Mouse (Mus musculus) embryonic facial prominence, embryonic 13.5 days (tissue): ENCODE measurements around the gene Sphk1. TPM values are rescaled to one million over a fixed set of nuclear protein-coding genes. Genes with fewer than 3 reads are reported as not detected.

Experiments used
- ATAC-seq: fragments of 200-750 bp; cut with Nextera tagmentation; 2 replicates; pipeline ENCODE4 v1.8.0; 2017; ENCODE audit warnings: low read depth; ENCODE audit not compliant: insufficient number of reproducible peaks, insufficient read depth, low FRiP score, low TSS enrichment
- H3K27ac ChIP-seq: fragments of 300-500 bp; sonication (generic); 2 replicates; pipeline ENCODE4 v1.5.1; 2015; ENCODE audit warnings: moderate library complexity, mild to moderate bottlenecking, inconsistent platforms
- H3K27me3 ChIP-seq: fragments of 300-500 bp; sonication (generic); 2 replicates; pipeline ENCODE4 v1.6.1; 2015; ENCODE audit warnings: mild to moderate bottlenecking, inconsistent platforms
- H3K36me3 ChIP-seq: fragments of 300-500 bp; sonication (generic); 2 replicates; pipeline ENCODE4 v1.6.1; 2015; ENCODE audit warnings: mild to moderate bottlenecking, inconsistent platforms
- H3K4me1 ChIP-seq: fragments of 300-500 bp; sonication (generic); 2 replicates; pipeline ENCODE4 v1.6.1; 2015; ENCODE audit warnings: inconsistent platforms
- H3K4me2 ChIP-seq: fragments of 300-500 bp; sonication (generic); 2 replicates; pipeline ENCODE4 v1.6.1; 2015; ENCODE audit warnings: moderate library complexity, mild to moderate bottlenecking, inconsistent platforms
- H3K4me3 ChIP-seq: fragments of 300-500 bp; sonication (generic); 2 replicates; pipeline ENCODE4 v1.5.1; 2015; ENCODE audit warnings: mild to moderate bottlenecking, inconsistent platforms
- H3K9ac ChIP-seq: fragments of 300-500 bp; sonication (generic); 2 replicates; pipeline ENCODE4 v1.6.1; 2015; ENCODE audit warnings: mild to moderate bottlenecking, inconsistent platforms
- H3K9me3 ChIP-seq: fragments of 300-500 bp; sonication (generic); 2 replicates; pipeline ENCODE4 v1.6.1; 2016; ENCODE audit warnings: inconsistent platforms
- WGBS: fragments of 180-500 bp; shearing (Covaris S2); methylation state at CpG from one replicate; pipeline ENCODE4 v1.1.7; 2015; ENCODE audit warnings: mixed read lengths; 5-methylcytosine and 5-hydroxymethylcytosine counted together
- polyA plus RNA-seq: library from polyadenylated mRNA; unstranded; fragments of >200 nt; fragmentation: Nextera tagmentation; extraction: Ambion mirVana; gene quantifications from 2 replicates; pipeline ENCODE4 v1.2.1, GENCODE M21; 2015

Gene Sphk1
- polyA plus RNA-seq, 1 experiment from 2014 or later, result 6.1 TPM

DNA sequence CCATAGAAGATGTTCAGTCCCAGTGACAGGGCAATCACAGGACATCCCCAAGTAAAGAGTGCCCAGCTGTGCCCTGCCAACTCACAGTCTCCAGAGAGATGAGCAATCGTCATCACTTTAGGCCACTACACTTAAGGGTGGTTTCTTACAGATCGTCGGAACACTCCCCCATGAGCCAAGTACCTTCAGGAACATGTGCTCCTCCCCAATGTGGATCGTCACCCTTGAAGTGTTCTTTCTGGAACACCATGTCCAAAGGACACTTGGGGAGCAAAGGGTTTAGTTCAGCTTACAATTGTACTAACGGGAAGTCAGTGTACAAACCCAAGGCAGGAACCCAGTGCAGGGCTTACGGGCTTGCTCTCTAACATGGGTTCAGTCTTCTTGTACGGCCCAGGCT lies 18.6 kb upstream of the Sphk1 start:
- H3K27me3 ChIP-seq, result peaks cover 9% of the 10 kb centered on the region
- no peaks in the 10 kb centered on the region for H3K9me3 ChIP-seq
- H3K4me2 ChIP-seq, result no peak overlapping the region
- peaks cover 8% of the 10 kb centered on the region for H3K4me1 ChIP-seq
- H3K4me3 ChIP-seq, result no peak overlapping the region
- no peak for ATAC-seq
- WGBS, result 94% methylated on average over 7 of the region's 7 CpGs
- no peaks in the 10 kb centered on the region for H3K36me3 ChIP-seq
- no peak overlapping the region for H3K9ac ChIP-seq
- no peak overlapping the region for H3K27ac ChIP-seq

DNA sequence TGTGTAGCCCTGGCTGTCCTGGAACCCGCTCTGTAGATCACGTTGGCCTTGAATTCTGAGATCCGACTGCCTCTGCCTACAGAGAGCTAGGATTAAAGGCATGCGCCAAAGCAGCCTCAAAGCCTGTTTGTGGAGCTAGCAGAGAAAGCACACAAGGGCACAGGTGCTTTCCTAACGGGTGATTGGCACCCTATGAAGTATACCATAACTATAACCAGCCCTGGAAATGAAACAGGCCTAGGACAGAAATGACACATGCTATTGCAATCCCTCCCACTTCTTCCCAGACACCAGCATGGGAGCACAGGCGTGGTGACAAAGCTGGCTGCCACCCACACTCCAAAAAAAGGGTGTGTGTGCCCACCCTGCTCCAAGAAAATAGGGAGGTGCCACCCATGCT lies 17.7 kb upstream of the Sphk1 start:
- H3K27me3 ChIP-seq, result peaks cover 9% of the 10 kb centered on the region
- no peak overlapping the region for H3K4me3 ChIP-seq
- no peaks in the 10 kb centered on the region for H3K9me3 ChIP-seq
- H3K4me1 ChIP-seq, result peaks cover 12% of the 10 kb centered on the region
- ATAC-seq, result no peak
- H3K36me3 ChIP-seq, result no peaks in the 10 kb centered on the region
- no peak overlapping the region for H3K4me2 ChIP-seq
- no peak overlapping the region for H3K9ac ChIP-seq
- WGBS, result 79% methylated on average over 6 of the region's 6 CpGs
- H3K27ac ChIP-seq, result no peak overlapping the region

DNA sequence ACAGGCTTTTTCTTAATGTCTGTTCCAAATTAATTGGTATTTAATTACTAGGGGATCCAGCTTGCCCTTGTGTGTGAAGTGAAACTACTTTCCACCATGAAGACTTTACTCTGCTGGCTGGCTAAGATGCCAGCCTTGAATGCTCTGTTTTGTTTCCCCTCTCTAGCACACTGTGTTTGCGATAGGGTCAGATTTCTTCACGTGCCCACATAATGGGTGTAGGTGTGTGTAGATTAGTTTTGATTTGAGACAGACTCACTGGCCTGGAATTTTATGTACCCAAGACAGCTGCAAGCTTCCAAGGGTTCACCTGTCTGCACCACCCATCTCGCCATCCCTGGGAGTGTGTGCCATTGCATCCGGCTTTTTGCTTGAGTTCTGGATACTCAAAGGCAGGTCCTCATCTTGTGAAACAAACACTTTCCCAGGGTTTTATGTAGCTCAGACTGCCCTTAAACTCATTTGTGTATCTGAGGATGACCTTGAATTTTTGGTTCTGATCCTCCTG lies 17.1 kb upstream of the Sphk1 start:
- no peaks in the 10 kb centered on the region for H3K9me3 ChIP-seq
- H3K27ac ChIP-seq, result no peak overlapping the region
- WGBS, result 73% methylated on average over 4 of the region's 4 CpGs
- no peak for ATAC-seq
- peaks cover 9% of the 10 kb centered on the region for H3K27me3 ChIP-seq
- peaks cover 14% of the 10 kb centered on the region for H3K4me1 ChIP-seq
- no peak overlapping the region for H3K4me2 ChIP-seq
- no peak overlapping the region for H3K9ac ChIP-seq
- H3K4me3 ChIP-seq, result no peak overlapping the region
- H3K36me3 ChIP-seq, result no peaks in the 10 kb centered on the region

DNA sequence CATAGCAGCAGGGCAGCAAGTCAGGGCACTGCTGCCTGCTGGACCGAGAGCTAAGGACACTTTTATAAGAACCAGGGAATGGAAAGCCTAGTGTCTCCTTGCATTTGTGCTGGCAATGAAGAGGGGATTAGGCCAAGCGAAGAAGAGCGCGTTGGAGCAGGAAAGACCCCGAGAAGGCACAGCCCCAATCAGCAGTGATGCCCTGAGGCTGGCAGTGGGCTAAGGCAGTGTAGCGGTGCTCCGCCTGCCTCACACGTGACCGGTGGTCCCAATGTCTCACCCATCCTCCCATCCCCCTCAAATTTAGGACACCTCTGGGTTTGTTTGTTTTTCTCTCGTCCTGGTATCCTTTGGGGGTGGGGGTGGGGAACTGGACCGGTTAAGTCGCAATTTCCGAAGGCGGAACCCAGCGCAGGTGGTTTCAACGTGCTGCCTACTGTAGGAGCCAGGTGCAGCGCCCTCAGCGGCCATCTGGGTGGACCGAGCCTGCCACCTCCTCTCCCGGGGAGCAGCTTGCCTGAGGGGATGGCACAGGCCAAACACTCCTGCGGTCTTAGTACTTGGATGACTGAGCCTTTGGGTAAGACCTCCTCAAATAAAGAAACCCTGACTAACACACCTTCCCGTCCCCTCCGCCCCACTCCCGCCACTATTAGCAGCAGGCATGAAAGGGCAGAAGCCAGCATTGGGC lies 15.2 kb upstream of the Sphk1 start:
- Histone ChIP-seq H3K4me2 (peak overlapping the region; percentile 40), H3K27me3 (peaks cover 9% of the 10 kb centered on the region), H3K4me3 (no peak overlapping the region), H3K9me3 (no peaks in the 10 kb centered on the region), H3K9ac (no peak overlapping the region), H3K27ac (no peak overlapping the region), H3K36me3 (no peaks in the 10 kb centered on the region), H3K4me1 (peaks cover 14% of the 10 kb centered on the region)
- no peak for ATAC-seq
- 8% methylated on average over 24 of the region's 24 CpGs for WGBS

DNA sequence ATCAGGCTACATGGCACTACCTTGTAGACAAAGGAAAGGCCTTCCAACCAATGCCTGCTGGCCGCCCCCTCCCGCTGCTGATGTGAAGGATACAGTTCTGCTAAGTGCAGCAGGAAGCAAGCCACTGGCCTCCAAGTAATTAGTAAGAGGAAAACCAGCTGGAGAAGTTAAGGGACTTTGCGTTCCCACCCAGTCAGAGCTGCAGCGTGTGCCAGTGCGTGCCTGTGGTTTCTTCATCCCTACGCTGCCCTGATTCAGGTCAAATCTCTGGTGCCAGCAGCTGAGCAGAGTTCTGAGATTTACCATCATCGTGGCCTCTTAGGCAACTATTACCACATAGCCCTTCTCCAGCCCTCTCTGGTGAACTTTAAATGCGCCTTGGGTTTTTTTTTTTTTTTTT lies 12.2 kb upstream of the Sphk1 start:
- Histone ChIP-seq H3K4me1 (peaks cover 25% of the 10 kb centered on the region), H3K9me3 (no peaks in the 10 kb centered on the region), H3K27ac (peak overlapping the region; percentile 66), H3K4me2 (no peak overlapping the region), H3K4me3 (no peak overlapping the region), H3K36me3 (no peaks in the 10 kb centered on the region), H3K27me3 (peaks cover 9% of the 10 kb centered on the region), H3K9ac (no peak overlapping the region)
- no peak for ATAC-seq
- 47% methylated on average over 8 of the region's 8 CpGs for WGBS

DNA sequence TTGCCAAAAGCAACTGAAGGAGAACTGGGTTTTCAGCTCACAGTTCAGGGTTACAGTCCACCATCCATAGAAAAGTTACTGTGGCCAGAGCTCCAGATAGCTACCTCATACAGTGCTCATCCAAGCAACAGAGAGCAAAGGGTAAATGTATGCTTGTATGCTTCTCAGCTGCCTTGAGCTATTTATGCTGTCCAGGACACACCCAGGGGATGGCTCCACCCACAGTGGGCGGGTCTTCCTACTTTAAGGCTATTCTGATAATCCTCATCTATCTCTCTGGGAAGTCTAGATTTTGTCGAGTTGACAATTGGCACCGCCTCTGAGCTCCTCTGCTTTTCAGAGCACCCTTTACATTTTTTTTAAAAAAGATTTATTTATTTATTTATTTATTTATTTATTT lies 9.6 kb upstream of the Sphk1 start:
- 66% methylated on average over 3 of the region's 3 CpGs for WGBS

DNA sequence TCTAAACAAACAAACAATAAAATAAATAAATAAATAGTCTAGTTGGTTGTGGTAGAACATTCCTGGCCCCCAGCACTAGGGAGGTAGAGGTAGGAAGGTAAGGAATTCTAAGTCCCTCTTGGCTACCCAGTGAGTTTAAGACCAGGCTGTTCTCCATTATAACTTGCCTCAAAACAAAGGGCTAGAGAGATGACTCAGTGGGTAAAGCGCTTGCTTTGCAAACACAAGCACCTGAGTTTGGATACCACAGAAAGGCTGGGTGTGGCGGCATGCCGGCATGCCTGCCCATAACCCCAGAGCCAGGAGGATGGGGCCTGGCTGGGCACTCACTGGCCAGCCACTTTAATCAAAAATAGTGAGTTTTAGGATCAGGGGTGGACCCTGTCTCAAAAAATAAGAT lies 8.7 kb upstream of the Sphk1 start:
- WGBS, result 82% methylated on average over 3 of the region's 3 CpGs
- no peak for ATAC-seq

More for the DNA sequence above, 9.6 kb upstream of the Sphk1 start:
- Histone ChIP-seq H3K27me3 (no peaks in the 10 kb centered on the region), H3K4me1 (peaks cover 35% of the 10 kb centered on the region), H3K36me3 (no peaks in the 10 kb centered on the region), H3K4me3 (no peak overlapping the region), H3K27ac (no peak overlapping the region), H3K9ac (no peak overlapping the region), H3K9me3 (no peaks in the 10 kb centered on the region), H3K4me2 (no peak overlapping the region)
- no peak for ATAC-seq

DNA sequence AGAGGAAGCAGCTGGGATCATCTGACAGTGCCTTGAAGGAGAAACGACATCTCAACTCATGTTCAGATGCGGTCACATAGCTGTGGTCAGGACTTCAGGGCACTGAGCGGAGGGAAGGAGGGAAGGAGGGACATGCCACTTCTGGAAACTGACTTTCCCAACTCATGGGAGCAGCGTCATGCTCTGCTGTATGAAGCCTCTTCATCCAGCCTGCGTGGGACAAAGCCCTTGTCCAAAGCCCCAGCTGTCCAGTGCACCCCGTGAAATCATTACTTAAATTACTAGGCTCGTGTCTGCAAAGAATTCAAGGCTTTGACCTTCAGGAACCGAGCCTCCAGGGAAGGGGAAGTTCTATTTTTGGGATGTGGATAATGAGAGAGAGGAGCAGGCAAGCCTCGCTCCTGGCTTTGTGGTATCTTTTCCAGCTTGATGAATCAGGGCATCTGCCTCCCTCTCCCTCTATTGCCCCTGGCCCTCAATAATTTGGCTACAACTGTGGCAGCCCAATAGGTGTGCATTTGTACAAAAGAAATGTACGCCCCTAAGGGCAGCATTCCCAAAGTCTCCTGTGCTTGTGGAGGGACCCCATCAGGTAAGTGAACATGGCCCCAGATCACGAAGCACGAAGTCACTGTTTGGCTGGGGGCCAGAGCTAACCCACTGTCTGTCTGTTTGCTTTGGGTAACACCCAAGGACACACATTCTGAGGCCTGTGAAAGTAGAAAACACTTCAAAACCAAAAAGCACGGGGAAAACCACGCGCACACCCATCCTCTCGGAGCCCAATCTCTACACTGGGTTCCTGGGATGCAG lies 7.6 kb upstream of the Sphk1 start:
- H3K4me3 ChIP-seq, result no peak overlapping the region
- H3K9ac ChIP-seq, result 0 out of 2 replicates have a peak overlapping the region, but pooled peaks have one; percentile 11
- H3K27me3 ChIP-seq, result no peaks in the 10 kb centered on the region
- H3K27ac ChIP-seq, result peak overlapping the region; percentile 76
- no peaks in the 10 kb centered on the region for H3K9me3 ChIP-seq
- no peaks in the 10 kb centered on the region for H3K36me3 ChIP-seq
- H3K4me1 ChIP-seq, result peaks cover 30% of the 10 kb centered on the region
- ATAC-seq, result no peak
- WGBS, result 41% methylated on average over 16 of the region's 16 CpGs
- no peak overlapping the region for H3K4me2 ChIP-seq

More for the DNA sequence above, 8.7 kb upstream of the Sphk1 start:
- H3K27ac ChIP-seq, result no peak overlapping the region
- no peak overlapping the region for H3K9ac ChIP-seq
- no peaks in the 10 kb centered on the region for H3K36me3 ChIP-seq
- H3K4me3 ChIP-seq, result no peak overlapping the region
- H3K27me3 ChIP-seq, result no peaks in the 10 kb centered on the region
- H3K9me3 ChIP-seq, result no peaks in the 10 kb centered on the region
- H3K4me1 ChIP-seq, result peaks cover 35% of the 10 kb centered on the region
- no peak overlapping the region for H3K4me2 ChIP-seq

DNA sequence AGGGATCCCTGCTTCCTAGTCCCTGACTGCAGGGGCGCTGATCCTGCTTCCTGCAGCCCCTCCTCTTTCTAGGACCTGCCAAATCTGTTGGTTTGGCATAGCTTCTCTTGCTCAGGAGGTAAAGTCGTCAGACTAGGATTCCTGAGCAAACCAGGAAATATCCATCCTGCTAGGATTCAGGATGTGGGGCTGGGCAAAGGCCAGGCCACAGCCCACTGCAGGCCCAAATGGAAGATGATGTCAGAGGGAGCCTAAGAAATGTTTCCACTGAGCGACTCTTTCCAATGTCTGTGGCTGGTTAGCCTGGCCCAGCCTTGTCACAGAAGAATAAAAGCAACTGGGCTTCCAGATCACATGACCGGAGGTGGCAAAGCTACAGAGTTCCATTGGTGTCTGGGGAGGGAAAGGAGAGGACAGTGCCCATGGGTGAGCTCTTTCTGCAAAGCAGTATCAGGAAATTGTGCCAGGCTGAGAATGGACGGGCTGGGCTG lies 7.0 kb upstream of the Sphk1 start:
- H3K27me3 ChIP-seq, result no peaks in the 10 kb centered on the region
- WGBS, result 42% methylated on average over 5 of the region's 5 CpGs
- no peaks in the 10 kb centered on the region for H3K36me3 ChIP-seq
- H3K4me3 ChIP-seq, result no peak overlapping the region
- no peaks in the 10 kb centered on the region for H3K9me3 ChIP-seq
- H3K9ac ChIP-seq, result 0 out of 2 replicates have a peak overlapping the region, but pooled peaks have one; percentile 11
- no peak overlapping the region for H3K4me2 ChIP-seq
- no peak for ATAC-seq
- H3K27ac ChIP-seq, result peak overlapping the region; percentile 76
- H3K4me1 ChIP-seq, result peaks cover 25% of the 10 kb centered on the region

DNA sequence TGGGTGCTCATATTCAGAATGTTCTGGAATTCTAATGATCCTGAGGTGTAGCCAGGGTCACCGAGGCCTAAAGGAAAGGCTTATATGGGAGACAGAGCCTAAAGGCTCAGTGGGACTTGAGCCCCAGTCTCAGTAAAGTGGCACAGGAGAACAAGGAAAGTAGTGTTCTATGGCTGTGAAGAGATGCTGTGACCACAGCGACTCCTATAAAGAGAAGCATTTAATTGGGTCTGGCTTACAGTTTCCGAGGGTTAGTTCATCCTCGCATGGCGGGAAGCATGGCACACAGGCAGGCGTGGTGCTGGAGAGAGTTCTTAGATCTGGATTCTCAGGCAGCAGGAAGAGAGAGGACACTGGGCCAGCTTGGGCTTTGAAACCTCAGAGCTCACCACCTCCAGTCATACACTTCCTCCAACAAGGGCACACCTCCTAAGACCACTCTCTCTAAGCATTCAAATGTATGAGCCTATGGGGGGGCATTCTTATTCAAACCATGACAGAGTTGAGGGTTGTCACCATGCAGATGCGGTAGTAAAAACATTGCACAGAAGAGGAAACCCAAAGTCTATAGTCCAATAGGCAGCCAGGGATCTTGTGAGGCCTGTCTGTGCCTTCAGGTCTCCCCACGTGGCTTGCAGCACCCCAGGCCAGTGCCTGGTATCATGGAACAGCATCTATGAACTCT lies 1.9 kb upstream of the Sphk1 start:
- Histone ChIP-seq H3K36me3 (no peaks in the 10 kb centered on the region), H3K4me1 (peaks cover 49% of the 10 kb centered on the region), H3K9ac (no peak overlapping the region), H3K27me3 (peaks cover 43% of the 10 kb centered on the region), H3K4me2 (no peak overlapping the region), H3K4me3 (no peak overlapping the region), H3K9me3 (no peaks in the 10 kb centered on the region), H3K27ac (no peak overlapping the region)
- 68% methylated on average over 8 of the region's 8 CpGs for WGBS
- no peak for ATAC-seq

DNA sequence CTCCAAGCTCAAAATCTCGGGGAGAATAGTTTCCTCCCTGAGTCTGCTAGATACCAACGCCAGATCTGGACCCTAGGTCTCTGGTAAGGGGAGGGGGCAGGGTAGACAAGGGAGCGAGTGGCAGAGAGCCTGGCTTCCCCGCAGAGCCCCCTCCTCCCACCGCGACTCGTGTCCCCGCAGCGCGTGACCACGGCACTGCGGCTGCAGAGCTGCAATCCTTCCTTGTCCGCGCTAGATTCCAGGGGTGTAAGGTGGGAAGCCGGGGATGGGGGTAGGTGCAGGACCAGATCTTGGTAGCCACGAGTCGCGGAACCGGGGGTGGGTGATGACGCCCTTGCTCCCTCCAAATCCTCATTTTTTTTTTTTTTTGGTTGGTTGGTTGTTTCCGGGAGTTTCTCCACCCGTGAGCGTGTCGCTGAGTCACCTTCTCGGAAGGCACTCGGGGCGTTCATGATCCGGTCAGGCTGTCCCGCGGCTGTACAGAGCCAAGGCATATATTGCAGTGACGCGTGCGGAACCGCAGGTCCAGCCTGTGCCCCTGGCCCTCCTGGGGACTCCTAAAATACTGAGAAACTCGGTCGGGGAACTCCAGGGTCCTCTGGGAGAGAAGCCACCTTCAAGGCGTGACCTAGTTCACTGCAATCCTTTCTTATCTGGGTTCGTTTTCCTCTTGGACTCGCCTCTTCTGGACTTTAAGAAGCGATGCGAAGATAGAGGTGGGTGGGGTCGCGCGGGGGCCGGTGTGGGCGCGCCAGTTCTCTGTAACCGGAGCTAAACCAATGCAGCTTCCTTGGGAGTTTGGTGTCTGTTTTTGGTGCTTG lies 856 bp downstream of the Sphk1 start:
- no peak for ATAC-seq
- H3K4me1 ChIP-seq, result peaks cover 44% of the 10 kb centered on the region
- peak overlapping the region; percentile 98 for H3K4me2 ChIP-seq
- H3K27me3 ChIP-seq, result peaks cover 53% of the 10 kb centered on the region
- no peaks in the 10 kb centered on the region for H3K36me3 ChIP-seq
- H3K27ac ChIP-seq, result no peak overlapping the region
- no peaks in the 10 kb centered on the region for H3K9me3 ChIP-seq
- peak overlapping the region; percentile 57 for H3K4me3 ChIP-seq
- 2% methylated on average over 48 of the region's 48 CpGs for WGBS
- H3K9ac ChIP-seq, result peak overlapping the region; percentile 68
